Mouse (Mus musculus) heart, embryonic 15.5 days (tissue): ENCODE data around the gene Ipcef1. TPM values are rescaled to one million over a fixed set of nuclear protein-coding genes. Genes with fewer than 3 reads are reported as not detected.
A peak's percentile ranks its signal among the peaks of the same experiment; 100 is the strongest.

ENCODE experiments used
- ATAC-seq: fragments of 200-750 bp; cut with Nextera tagmentation; replicated peaks from 2 replicates; pipeline ENCODE4 v1.8.0; 2017; ENCODE audit warnings: low read depth, moderate TSS enrichment; ENCODE audit not compliant: insufficient number of reproducible peaks, insufficient read depth, low FRiP score
- H3K27ac ChIP-seq: fragments of 300-500 bp; sonication (generic); 2 replicates; pipeline ENCODE4 v1.5.1; 2015; ENCODE audit warnings: mild to moderate bottlenecking, inconsistent platforms
- H3K27me3 ChIP-seq: fragments of 300-500 bp; sonication (generic); 2 replicates; pipeline ENCODE4 v1.6.1; 2015; ENCODE audit warnings: inconsistent platforms
- H3K36me3 ChIP-seq: fragments of 300-500 bp; sonication (generic); 2 replicates; pipeline ENCODE4 v1.6.1; 2015; ENCODE audit warnings: mild to moderate bottlenecking, inconsistent platforms
- H3K4me1 ChIP-seq: fragments of 300-500 bp; sonication (generic); replicated peaks from 2 replicates; pipeline ENCODE4 v1.6.1; 2015; ENCODE audit warnings: inconsistent platforms
- H3K4me2 ChIP-seq: fragments of 300-500 bp; sonication (generic); 2 replicates; pipeline ENCODE4 v1.6.1; 2015; ENCODE audit warnings: inconsistent platforms, mild to moderate bottlenecking, moderate library complexity
- H3K4me3 ChIP-seq: fragments of 300-500 bp; sonication (generic); 2 replicates; pipeline ENCODE4 v1.5.1; 2015; ENCODE audit warnings: mild to moderate bottlenecking, inconsistent platforms
- H3K9ac ChIP-seq: fragments of 300-500 bp; sonication (generic); 2 replicates; pipeline ENCODE4 v1.6.1; 2015; ENCODE audit warnings: mild to moderate bottlenecking, inconsistent platforms
- H3K9me3 ChIP-seq: fragments of 300-500 bp; sonication (generic); replicated peaks from 2 replicates; pipeline ENCODE4 v1.6.1; 2016; ENCODE audit warnings: inconsistent platforms
- WGBS: fragments of 180-500 bp; shearing (Covaris S2); methylation state at CpG from one replicate; pipeline ENCODE4 v1.1.7; 2015; ENCODE audit warnings: mixed read lengths; 5-methylcytosine and 5-hydroxymethylcytosine counted together
- polyA plus RNA-seq: library from polyadenylated mRNA; unstranded; fragments of >200 nt; fragmentation: Nextera tagmentation; extraction: Ambion mirVana; gene quantifications from 2 replicates; pipeline ENCODE4 v1.2.1, GENCODE M21; 2015

Ipcef1 gene
- polyA plus RNA-seq, 1 experiment from 2014 or later: 0.25 TPM

DNA sequence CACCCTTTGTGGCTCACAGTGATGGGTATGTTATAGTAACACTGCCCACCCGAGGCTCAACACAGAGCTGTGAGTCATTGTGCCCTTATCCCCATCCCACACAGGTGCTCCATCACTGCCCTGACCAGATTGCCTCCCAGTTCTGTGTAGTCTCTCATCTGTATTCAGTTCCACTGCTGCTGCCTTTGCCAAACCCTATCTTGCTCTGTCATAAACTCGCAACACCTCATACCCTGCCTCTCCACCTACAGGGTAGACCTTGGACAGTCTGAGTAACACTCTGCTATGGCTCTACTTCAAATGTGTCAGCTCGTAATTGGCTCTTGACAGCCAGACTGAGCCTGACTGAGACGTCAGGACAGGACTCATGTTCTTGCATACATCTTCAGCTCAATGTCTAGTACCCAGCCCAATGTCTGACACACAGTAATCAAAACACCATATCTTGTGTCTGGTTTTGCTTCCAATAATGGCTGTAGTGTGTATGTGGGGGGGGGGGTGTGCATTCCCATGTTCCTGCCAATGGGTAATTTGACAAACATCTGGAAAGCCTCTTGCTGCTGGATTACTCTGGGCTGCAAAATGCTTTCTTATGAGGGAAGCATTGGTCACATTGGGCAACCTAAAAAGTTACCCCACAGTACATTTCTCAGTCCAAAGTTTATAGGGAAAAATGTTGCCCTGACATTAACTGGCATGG is 64.7 kb downstream of the Ipcef1 start:
- H3K4me1 ChIP-seq: 0 out of 2 replicates have a peak, but pooled peaks cover 3% of the 10 kb centered on the region
- no peaks in the 10 kb centered on the region for H3K9me3 ChIP-seq
- no peaks in the 10 kb centered on the region for H3K36me3 ChIP-seq
- no peak overlapping the region for H3K4me2 ChIP-seq
- H3K27me3 ChIP-seq: no peaks in the 10 kb centered on the region
- no peak overlapping the region for H3K4me3 ChIP-seq
- 53% methylated on average over 4 of the region's 4 CpGs for WGBS
- ATAC-seq: no peak
- no peak overlapping the region for H3K9ac ChIP-seq
- no peak overlapping the region for H3K27ac ChIP-seq

DNA sequence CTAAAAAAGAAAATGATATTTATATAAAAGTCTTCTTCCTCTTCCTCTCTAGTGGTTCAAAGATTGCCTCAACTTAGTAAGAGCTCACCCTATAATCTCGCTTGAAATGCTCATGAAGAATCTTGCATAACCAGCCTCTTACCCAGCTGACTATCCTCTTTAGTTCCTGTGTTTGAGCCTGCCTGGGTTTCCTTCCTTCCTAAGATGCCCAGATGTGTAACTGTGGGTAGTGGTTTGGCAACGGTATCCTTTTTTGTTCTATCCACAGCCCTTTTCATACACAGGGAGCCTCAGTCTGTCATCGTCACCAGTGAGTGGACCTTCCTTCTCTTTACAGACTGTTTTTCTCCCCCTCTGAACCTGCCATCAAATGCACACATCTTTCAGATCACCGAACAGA is 66.0 kb downstream of the Ipcef1 start:
- 0 out of 2 replicates have a peak, but pooled peaks cover 3% of the 10 kb centered on the region for H3K4me1 ChIP-seq
- H3K4me2 ChIP-seq: no peak overlapping the region
- WGBS: 73% methylated on average over 4 of the region's 4 CpGs

DNA sequence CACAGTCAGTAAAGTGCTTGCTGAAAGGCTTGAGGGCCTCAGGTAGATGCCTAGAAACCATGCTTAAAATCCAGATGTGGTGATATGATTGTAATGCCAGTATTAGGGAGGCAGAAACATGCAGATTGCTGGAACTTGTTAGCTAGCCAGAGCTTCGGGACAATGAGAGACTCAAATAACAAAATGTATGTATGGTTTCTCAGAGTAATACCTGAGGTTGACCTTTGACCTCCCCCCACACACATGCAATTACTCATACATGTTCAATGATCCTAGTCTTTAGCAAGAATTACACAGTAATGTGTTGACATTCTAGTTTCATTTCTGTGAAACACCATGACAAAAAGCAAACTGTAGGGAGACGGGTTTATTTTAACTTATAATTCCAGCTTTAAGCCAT is 68.8 kb downstream of the Ipcef1 start:
- Histone ChIP-seq H3K4me1 (no peaks in the 10 kb centered on the region), H3K9me3 (no peaks in the 10 kb centered on the region), H3K27ac (no peak overlapping the region), H3K4me2 (no peak overlapping the region), H3K36me3 (no peaks in the 10 kb centered on the region), H3K27me3 (no peaks in the 10 kb centered on the region), H3K4me3 (no peak overlapping the region), H3K9ac (no peak overlapping the region)
- no peak for ATAC-seq
- 81% methylated on average over 2 of the region's 2 CpGs for WGBS

More for the DNA sequence above, 66.0 kb downstream of the Ipcef1 start:
- ATAC-seq: no peak
- H3K27ac ChIP-seq: no peak overlapping the region
- H3K27me3 ChIP-seq: no peaks in the 10 kb centered on the region
- H3K9me3 ChIP-seq: no peaks in the 10 kb centered on the region
- no peak overlapping the region for H3K4me3 ChIP-seq
- no peak overlapping the region for H3K9ac ChIP-seq
- no peaks in the 10 kb centered on the region for H3K36me3 ChIP-seq

DNA sequence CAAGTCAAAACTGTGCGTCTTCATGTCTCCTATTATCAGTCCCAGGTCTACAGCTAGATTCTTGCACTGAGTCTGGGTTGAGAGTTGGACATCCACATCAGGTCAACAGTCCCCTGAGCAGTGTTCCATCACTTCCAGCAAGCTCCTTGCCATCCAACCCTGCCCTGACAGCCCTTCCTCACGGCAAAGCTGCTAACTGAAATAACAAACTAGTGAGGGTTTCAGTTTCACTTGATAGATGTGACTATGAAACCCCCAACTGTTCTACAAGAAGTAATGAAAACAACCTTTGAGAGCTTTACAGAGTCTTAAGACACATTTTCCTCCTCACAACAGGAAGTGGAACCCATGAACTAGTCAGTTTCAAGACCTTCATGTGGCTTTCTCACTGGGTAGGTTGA is 69.5 kb downstream of the Ipcef1 start:
- Histone ChIP-seq H3K9ac (no peak overlapping the region), H3K4me3 (no peak overlapping the region), H3K4me1 (no peaks in the 10 kb centered on the region), H3K27ac (peak overlapping the region; percentile 9; the same call in 1 of the 2 replicates), H3K9me3 (no peaks in the 10 kb centered on the region), H3K36me3 (no peaks in the 10 kb centered on the region), H3K4me2 (no peak overlapping the region), H3K27me3 (no peaks in the 10 kb centered on the region)
- ATAC-seq: no peak
- 51% methylated on average over 2 of the region's 2 CpGs for WGBS

DNA sequence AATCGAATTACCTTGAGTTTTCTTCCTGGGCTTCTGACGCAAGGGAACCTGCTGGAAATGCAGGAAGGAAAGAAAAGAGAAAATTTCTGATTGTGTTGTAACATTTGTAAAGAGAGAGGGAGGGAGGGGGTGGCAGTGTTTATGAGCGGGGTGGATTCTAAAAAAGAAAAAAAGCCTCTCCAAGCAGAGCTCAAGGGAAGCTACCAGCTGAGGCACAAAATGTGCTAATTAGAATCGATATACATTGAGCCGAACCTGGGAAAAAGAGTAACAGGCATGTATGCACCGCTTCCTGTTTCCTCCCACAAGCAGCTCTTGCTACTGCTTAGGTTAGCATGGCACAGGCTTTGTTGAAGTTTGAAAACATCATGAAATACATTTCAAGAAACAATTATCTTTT is 72.0 kb downstream of the Ipcef1 start:
- H3K4me1 ChIP-seq: no peaks in the 10 kb centered on the region
- no peaks in the 10 kb centered on the region for H3K9me3 ChIP-seq
- H3K4me2 ChIP-seq: peak overlapping the region; percentile 46; the same call in 1 of the 2 replicates
- ATAC-seq: no peak
- H3K9ac ChIP-seq: no peak overlapping the region
- H3K36me3 ChIP-seq: no peaks in the 10 kb centered on the region
- H3K27ac ChIP-seq: no peak overlapping the region
- 24% methylated on average over 6 of the region's 6 CpGs for WGBS
- peak overlapping the region; percentile 30 for H3K4me3 ChIP-seq
- H3K27me3 ChIP-seq: no peaks in the 10 kb centered on the region

DNA sequence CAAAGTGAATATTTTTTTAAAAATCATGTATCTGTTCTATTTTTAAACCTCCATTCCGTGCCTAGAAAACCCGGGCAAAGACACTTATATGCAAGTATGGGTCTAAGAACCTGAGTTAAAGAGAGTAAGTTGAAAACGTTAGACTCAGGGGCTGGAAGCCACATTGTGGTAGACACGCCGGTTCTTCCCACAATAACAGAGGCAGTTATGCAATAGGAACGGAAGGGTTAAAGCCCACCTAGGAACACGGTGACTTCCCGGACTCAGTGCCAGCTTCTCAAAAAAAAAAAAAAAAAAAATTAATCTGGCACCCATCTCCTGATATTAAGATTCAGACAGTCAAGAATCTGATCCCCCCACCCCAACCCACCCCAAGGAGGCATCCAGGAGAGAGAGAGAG is 72.5 kb downstream of the Ipcef1 start:
- Histone ChIP-seq H3K4me1 (no peaks in the 10 kb centered on the region), H3K4me3 (peak overlapping the region; percentile 30; the same call in 1 of the 2 replicates), H3K4me2 (peak overlapping the region; percentile 46; the same call in 1 of the 2 replicates), H3K36me3 (no peaks in the 10 kb centered on the region), H3K9me3 (no peaks in the 10 kb centered on the region), H3K27ac (no peak overlapping the region), H3K9ac (no peak overlapping the region), H3K27me3 (no peaks in the 10 kb centered on the region)
- WGBS: 42% methylated on average over 8 of the region's 8 CpGs
- ATAC-seq: no peak

DNA sequence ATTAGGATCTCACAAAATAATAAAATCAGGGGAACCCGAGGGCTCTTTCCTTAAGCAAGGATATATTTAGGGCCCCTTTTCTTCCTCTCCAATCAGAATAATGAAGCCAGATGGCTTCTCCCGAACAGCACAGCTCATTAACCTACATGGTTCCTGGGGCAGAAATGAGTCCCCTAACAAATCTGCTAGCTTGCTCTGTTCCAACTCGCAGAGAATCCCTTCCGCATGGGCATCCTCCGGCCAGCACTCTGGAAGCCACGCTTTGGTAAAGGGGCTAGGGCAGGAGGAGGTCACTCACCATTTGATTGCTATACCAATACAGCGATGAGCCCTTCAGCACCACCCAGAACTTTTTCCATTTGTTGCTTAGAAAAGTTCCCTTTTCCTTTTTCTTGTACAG is 73.1 kb downstream of the Ipcef1 start:
- H3K9me3 ChIP-seq: no peaks in the 10 kb centered on the region
- WGBS: 79% methylated on average over 7 of the region's 7 CpGs
- H3K4me1 ChIP-seq: no peaks in the 10 kb centered on the region
- H3K36me3 ChIP-seq: no peaks in the 10 kb centered on the region
- H3K27me3 ChIP-seq: no peaks in the 10 kb centered on the region
- H3K4me2 ChIP-seq: peak overlapping the region; percentile 46; the same call in 1 of the 2 replicates
- peak overlapping the region; percentile 30; the same call in 1 of the 2 replicates for H3K4me3 ChIP-seq
- ATAC-seq: no peak
- no peak overlapping the region for H3K9ac ChIP-seq
- H3K27ac ChIP-seq: no peak overlapping the region

DNA sequence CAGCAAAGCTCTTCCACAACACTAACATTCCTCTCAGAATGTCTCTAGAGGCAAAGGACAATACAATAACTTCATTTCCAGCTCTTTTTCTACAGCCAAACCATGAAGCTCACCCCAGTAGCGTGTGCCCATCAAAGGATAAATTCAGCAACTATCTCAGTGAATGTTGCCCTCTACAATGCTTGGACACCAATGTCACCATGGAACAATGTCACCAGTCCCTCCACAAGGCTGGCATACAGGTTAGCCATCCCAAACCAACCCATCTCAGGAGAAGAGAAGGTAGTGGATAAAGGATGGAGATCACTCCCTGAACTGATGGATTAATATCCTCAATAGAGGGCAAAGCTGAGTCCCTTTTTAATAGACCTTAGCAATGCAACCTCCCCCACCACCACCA is 73.5 kb downstream of the Ipcef1 start:
- Histone ChIP-seq H3K4me3 (no peak overlapping the region), H3K9ac (no peak overlapping the region), H3K27me3 (no peaks in the 10 kb centered on the region), H3K36me3 (no peaks in the 10 kb centered on the region), H3K9me3 (no peaks in the 10 kb centered on the region), H3K27ac (no peak overlapping the region), H3K4me2 (no peak overlapping the region), H3K4me1 (no peaks in the 10 kb centered on the region)
- ATAC-seq: no peak
- WGBS: 78% methylated on average over 1 of the region's 1 CpGs

DNA sequence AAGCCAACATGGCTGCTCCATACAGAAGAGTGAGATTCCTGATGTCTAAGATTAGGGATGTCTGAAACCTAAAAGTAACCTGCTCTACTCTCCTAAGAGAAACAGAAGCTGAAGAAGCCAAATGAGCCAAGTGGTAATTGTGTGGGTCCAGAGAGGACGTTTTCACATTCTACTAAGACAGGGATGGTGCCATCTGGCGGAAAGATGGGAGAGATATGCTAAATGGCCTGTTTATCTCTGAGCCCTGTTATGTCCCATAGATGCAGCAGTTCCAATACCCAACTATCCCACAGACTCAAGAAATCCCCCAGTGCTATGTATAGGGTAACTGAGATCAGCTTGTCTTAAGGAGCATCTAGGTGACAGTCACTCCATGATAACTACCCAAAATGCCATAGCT is 74.4 kb downstream of the Ipcef1 start:
- Histone ChIP-seq H3K4me3 (no peak overlapping the region), H3K9ac (no peak overlapping the region), H3K27ac (no peak overlapping the region), H3K27me3 (no peaks in the 10 kb centered on the region), H3K4me1 (no peaks in the 10 kb centered on the region), H3K36me3 (no peaks in the 10 kb centered on the region), H3K9me3 (no peaks in the 10 kb centered on the region), H3K4me2 (no peak overlapping the region)
- 62% methylated on average over 2 of the region's 2 CpGs for WGBS
- no peak for ATAC-seq

DNA sequence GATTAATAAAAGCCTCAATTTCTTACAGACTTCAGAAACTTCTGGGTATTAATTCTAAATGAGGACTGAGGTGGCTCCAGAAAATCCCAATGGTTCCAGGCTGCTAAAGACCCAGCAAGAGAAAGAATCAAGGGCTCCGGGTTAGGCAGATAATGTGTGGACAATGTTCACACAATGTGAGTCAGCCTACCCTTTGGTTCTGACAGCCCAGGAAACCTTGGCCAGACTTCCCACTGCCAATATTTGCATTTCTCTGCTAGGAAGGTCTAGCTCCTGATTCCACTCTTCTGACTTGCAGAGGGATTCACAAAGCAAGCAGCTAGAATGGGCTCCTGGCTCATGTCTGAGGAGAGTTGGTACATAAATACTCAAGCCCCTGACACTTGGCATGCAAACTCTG is 83.9 kb downstream of the Ipcef1 start:
- no peak overlapping the region for H3K27ac ChIP-seq
- no peaks in the 10 kb centered on the region for H3K4me1 ChIP-seq
- no peaks in the 10 kb centered on the region for H3K36me3 ChIP-seq
- H3K9ac ChIP-seq: no peak overlapping the region
- H3K9me3 ChIP-seq: no peaks in the 10 kb centered on the region
- no peak overlapping the region for H3K4me2 ChIP-seq
- no peak for ATAC-seq
- no peak overlapping the region for H3K4me3 ChIP-seq
- WGBS: 47% methylated on average over 1 of the region's 1 CpGs
- no peaks in the 10 kb centered on the region for H3K27me3 ChIP-seq

DNA sequence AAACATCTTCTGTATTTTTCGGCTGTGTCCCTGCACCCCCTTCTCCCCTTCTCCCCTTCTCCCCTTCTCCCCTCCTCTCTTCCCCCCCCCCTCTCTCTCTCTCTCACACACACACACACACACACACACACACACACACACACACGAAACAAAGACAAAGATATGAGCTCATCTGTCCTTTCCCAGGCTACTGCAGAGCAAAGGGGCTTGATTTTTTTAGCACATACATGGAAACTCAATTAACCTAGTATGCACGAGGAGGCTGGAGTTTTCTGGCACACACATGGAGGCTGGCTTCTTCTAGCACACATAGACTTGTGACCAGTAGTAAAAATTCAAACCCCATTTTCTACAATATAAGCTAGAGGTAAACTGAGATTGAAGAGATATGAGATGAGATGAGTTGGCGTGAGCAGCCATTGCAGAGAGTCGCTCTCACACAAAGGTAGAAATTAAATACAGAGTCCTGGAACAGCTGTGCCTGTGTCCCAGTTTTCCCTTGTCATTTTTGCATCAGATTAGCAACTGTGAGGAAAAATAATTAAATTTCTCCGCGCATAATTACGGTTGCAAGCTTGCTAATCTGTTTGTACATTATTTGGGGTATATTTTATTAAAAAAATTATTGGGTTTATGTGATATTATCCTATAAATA is 84.6 kb downstream of the Ipcef1 start:
- no peak overlapping the region for H3K4me3 ChIP-seq
- H3K27ac ChIP-seq: no peak overlapping the region
- H3K36me3 ChIP-seq: no peaks in the 10 kb centered on the region
- H3K4me1 ChIP-seq: no peaks in the 10 kb centered on the region
- H3K4me2 ChIP-seq: no peak overlapping the region
- WGBS: 76% methylated on average over 8 of the region's 8 CpGs
- H3K9ac ChIP-seq: no peak overlapping the region
- ATAC-seq: no peak
- no peaks in the 10 kb centered on the region for H3K27me3 ChIP-seq
- H3K9me3 ChIP-seq: no peaks in the 10 kb centered on the region

DNA sequence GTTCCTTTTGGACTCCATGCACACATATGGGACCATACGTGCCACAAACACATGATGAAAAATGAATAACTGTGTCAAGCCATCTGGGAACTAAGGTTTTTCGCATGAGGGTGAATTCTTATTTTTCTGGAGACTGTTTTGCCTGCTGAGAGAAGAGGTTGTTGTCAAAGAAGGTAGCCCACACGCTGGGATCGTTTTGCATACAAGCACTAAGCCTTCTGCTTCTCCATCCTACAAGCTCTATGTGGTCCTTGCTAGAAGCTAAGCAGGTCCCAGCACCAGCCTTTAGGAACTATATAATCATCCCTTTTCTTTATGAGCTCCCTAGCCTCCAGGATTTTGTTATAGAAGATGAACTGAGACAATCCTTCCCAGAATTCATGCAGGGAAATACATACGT is 93.5 kb downstream of the Ipcef1 start:
- ATAC-seq: no peak
- H3K4me2 ChIP-seq: no peak overlapping the region

More for the DNA sequence above, 93.5 kb downstream of the Ipcef1 start:
- no peaks in the 10 kb centered on the region for H3K9me3 ChIP-seq
- no peak overlapping the region for H3K4me3 ChIP-seq
- H3K4me1 ChIP-seq: no peaks in the 10 kb centered on the region
- WGBS: 68% methylated on average over 5 of the region's 5 CpGs
- no peak overlapping the region for H3K27ac ChIP-seq
- no peaks in the 10 kb centered on the region for H3K27me3 ChIP-seq
- no peaks in the 10 kb centered on the region for H3K36me3 ChIP-seq
- H3K9ac ChIP-seq: no peak overlapping the region
